Mouse (Mus musculus) CD4-positive, CD25-positive, alpha-beta regulatory T cell, adult 4 months (primary cell): Measurements from ENCODE around the gene Shkbp1. TPM values are rescaled to one million over a fixed set of nuclear protein-coding genes. Genes with fewer than 3 reads are reported as not detected.

ENCODE experiments used
- ATAC-seq: one replicate; pipeline ENCODE4 v1.8.0; 2017
- polyA plus RNA-seq, 2 experiments: library from polyadenylated mRNA; unstranded; fragments of 100-300 nt; shearing (Covaris generic); gene quantifications; one replicate each; pipeline ENCODE4 v1.2.1; 2017

Shkbp1 gene
- polyA plus RNA-seq, 2 experiments from 2014 or later = 49.2 to 76.0 TPM

DNA sequence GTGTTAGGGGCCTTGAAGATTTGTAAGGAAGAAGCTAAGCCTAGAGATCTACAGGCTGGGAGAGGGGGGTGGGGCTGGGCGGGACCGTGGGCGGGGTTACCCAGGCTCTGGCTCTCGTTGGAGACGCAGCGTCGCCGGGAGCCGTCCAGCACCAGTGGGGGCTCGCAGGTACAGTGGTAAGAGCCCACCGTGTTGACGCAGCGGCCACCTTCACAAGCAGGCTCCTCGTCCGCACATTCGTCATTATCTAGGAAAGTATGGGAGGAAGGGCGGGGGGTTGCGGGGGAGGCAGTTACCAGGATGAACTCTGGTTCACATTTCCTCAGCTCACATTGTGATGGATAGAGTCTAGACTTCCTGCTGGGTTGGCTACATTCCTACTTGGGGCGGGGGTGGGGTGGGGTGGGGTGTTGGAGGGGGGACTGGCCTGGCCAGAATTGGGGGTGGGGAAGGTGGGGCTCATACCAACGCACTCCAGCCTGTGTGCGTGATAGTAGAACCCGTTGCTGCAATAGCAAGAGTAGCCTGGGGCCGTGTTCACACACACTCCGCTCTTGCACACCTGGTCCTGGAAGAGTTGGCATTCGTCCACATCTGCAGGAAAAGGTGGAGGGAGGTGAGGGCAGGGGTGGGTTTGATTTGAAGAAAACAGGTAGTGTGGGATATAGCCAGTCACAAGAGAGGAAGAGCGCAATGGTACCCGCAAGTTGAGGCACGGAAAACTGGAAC lies 46.8 kb downstream of the Shkbp1 start:
- ATAC-seq = no peak

DNA sequence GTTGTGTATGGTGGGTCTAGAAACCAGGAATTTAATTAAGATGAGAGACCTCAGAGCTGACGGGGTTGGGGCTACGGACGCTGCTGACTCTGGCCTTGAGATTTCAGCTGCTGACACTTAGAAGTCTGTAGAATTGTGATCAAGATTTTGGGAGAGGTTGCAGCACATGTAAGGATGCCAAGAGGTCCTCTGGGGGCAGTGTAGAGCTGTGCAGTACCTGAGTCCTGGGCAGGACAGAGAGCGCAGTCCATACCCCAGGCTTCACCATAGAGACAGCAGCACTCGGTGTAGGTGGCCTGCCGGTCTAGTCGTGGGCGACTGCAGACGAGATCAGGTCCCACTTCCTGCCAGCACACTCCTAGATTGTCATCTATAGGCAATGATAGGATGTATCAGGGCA lies 48.3 kb downstream of the Shkbp1 start:
- no peak for ATAC-seq

DNA sequence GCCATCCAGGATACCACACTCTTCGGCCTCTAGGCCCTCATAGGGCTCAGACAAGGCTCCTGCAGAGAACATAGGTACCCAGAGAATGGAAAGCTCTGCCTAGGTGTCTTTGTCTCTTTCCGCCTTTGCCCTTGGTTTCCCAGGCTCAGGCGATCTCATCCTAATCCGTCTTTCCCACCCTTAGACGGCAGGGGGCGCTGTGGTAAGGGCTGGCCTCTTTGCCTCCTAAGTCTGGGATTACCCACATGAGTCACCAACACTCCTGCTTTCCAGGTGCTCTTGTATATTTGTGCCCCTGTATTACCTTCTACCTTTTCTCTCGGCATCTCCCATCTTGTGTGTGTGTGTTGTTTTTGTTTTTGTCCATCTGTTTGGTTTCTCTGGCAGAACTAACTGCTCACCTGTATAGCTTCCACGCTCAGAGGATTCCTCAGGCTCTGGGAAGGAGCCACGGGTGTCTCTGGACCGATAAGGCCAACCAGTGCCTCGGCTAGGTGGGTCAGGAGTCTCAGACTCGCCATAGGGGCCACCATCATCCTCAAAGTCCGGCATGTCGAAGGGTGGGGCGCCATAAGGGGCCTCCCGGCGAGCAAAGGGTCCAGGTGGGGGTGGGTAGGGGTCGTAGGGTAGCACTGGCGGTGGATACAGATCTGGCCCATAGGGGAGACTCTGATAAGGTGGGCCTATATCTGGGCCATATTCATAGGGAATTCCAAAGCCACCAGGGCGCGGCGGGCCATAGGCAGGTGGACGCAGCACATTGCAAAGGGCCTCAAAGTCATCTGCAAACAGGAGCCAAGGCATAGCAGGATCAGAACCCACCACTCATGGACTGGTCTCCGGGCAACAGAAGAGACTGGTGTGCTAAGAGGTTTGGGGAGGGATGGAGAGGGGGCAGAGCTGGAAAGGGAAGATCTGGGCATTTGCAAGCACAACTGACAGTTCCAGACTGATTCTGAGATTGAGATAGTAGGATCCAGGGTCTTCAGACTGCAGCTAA lies 49.4 kb downstream of the Shkbp1 start:
- no peak for ATAC-seq

DNA sequence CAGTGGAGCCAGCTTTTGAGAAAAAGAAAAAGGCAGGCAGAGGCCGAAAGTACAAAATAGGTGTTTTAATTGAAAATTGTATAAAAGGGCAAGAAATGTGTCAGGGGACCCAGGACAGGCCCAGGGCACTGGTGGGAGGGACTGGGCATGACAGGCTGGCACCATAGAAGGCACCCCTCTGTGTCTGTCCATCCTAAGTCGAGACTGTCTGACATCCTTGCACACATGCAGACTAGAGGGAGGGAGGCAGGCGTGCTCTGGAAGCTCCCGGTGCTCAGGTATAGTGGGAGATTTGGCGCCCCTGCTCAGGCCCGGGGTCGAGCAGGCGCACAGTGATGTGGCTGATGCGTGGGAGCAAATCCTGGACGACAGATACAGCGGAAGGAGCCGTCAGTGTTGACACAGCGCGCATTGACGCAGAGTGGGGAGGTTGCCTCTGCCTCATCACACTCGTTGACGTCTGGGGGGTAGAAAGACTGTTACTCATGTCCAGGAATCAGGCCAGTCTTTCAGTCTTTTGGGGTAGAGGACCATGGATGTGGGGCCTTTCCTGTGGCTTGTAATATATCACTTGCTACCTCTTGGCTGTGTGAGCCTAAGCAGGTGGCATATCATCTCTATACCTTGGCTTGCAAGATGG lies 50.6 kb downstream of the Shkbp1 start:
- no peak for ATAC-seq

DNA sequence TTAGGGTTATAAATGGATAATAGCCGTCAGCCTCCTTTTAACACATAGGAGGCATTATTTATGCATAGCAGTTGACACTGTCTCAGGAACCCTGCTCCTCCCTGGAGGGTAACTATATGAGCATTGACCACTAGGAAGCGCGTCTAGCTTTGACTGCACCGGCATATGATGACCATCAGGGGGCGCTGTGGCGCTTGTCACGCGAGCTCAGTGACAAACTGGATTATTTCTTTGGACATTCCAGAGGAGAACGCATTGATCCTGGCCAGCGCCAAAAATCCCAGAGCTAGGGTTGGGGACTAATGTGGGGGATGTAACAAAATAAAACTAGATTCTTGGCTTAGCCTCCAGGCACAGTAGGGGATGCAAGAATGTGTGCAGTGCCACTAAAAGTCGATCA lies 53.6 kb downstream of the Shkbp1 start:
- ATAC-seq = peak; percentile 43

DNA sequence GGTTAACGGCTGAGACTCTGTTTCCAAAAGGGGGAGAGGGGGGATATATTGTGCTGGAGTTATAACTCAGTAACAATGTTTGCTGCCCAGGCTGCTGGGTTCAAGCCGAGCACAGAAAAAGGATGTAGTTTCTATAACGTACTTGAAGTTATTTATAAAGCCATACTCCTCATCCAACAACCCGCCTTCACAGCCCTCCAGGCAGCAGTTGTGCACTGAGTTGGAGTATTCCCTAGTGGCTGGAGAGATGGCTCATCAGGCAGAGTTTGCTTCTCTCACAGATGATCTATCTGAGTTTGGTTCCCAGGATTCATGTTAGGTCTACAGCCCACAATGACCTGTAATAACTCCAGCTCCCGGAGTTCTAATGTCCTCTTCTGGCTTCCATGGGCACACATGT lies 55.0 kb downstream of the Shkbp1 start:
- ATAC-seq = no peak

DNA sequence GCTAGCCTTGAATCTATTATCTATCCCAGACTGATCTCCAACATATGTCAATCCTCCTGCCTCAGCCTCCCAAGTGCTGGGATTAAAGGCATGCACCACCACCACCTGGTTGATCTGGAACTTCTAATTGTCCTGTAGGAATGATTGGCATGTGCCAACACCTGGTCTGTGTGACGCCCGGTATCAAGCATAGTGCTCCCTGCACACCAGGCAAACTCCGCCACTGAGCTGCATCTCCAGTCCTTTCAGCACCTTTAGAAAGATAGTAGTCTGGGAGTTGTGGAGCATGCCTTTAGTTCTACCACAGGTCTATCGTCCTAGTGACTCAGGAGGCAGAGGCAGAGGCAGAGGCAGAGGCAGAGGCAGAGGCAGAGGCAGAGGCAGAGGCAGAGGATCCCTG lies 55.5 kb downstream of the Shkbp1 start:
- no peak for ATAC-seq

DNA sequence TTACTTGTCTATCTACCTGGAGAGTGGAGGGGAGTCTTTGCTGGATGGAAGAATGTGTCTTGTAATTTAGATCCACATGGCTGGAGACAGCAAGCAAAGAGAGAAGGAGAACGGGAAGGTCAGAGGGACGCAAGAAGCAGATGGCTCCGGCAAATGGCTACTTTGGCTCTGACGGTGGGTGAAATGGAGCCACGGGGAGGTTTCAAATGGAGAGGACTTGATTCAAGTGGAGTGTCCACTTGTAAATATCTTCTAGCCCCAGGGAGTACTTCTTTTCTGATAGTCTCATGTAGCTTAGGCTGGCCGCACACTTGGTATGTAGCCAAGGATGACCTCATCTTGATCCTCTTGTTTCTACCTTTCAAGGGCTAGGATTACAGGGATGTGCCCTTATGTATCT lies 57.0 kb downstream of the Shkbp1 start:
- ATAC-seq = no peak

DNA sequence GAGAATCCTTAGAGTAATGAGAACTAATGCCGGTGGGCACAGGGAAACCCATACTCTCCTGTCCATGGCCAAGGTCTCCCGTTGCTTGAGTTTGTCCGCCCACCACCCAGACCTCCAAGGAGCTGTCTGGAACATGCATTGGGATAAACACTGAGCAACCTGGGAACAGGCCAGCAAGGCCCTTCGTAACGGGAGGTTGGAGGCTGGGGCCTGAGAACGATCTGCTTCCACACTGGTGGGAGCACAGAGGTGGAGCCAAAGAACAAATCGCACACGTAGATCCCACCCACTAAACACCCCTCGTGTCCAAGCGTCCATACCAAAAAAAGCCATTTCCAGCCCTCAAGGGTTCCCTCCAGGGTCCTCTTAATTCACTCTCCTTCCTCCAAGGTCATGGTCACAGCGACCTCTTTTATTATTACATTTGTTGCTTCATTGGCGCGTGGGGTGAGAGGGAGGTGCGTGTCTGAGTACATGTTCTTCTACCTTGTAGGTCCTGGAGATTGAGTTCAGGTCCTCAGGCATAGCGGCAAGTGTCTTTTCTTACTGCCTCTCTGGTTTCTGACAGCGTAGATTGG lies 57.7 kb downstream of the Shkbp1 start:
- no peak for ATAC-seq

DNA sequence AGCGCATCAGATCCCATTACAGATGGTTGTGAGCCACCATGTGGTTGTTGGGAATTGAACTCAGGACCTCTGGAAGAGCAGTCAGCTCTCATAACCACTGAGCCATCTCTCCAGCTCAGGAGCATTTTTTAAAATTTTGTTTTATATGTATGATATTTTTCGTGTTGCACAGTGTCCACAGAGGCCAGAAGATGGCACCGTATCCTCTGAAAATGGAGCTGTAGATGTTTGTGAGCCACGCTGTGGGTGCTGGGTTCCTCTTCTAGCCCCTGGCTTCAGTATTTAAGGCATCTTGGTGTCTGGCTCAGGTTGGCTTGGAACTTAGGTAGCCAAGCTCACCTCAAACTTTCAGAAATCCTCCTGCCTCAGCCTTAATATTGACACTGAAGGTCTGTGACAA lies 59.3 kb downstream of the Shkbp1 start:
- no peak for ATAC-seq

DNA sequence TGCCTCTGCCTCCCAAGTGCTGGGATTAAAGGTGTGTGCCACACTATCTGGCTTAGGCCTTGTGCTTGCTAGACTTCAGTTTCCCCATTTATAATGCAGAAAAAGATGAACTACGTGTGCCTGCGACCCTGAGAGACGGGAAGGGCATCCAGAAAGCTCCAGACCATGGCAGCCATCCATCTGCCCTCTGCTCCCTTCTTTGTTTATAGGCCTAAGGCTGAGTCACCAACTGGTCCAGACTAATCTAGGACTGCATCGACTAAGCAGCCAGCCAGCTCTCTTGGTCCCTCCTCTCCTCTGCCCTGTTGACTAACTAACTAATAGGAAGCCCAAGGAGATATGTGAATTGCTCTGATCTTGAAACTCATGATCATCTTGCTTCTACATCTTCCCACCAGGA lies 59.9 kb downstream of the Shkbp1 start:
- no peak for ATAC-seq

Other genes with a start within 250 kb of the Shkbp1 start
- gene Cyp2f2, start 236.1 kb downstream of the Shkbp1 start, polyA plus RNA-seq = not detected
- gene Cyp2t4, start 202.3 kb downstream of the Shkbp1 start, polyA plus RNA-seq = under 1 TPM in 1 of 2 experiments, not detected in 1; 0.78 TPM
- gene Egln2, start 189.2 kb downstream of the Shkbp1 start, polyA plus RNA-seq = 10 to 100 TPM; 16.8 to 16.9 TPM
- 100 to 1,000 TPM; 118 to 144 TPM for gene Rab4b, start 177.1 kb downstream of the Shkbp1 start, polyA plus RNA-seq
- gene Gm21983, start 174.9 kb downstream of the Shkbp1 start, polyA plus RNA-seq = not detected
- gene Mia, start 174.9 kb downstream of the Shkbp1 start, polyA plus RNA-seq = under 1 TPM in 1 of 2 experiments, not detected in 1; 0.52 TPM
- gene BC024978, start 160.2 kb downstream of the Shkbp1 start, polyA plus RNA-seq = 1 to 10 TPM; 3.8 to 6.0 TPM
- gene Snrpa, start 159.7 kb downstream of the Shkbp1 start, polyA plus RNA-seq = 10 to 100 TPM; 60.9 to 76.3 TPM
- gene Itpkc, start 127.4 kb downstream of the Shkbp1 start, polyA plus RNA-seq = 1 to 10 TPM; 1.9 to 2.5 TPM
- 10 to 100 TPM in 1 of 2 experiments, 1 to 10 TPM in 1; 8.7 to 10.8 TPM for gene Coq8b, start 123.0 kb downstream of the Shkbp1 start, polyA plus RNA-seq
- gene Numbl, start 97.6 kb downstream of the Shkbp1 start, polyA plus RNA-seq = under 1 TPM; 0.11 to 0.25 TPM
- gene Ltbp4, start 18.3 kb downstream of the Shkbp1 start, polyA plus RNA-seq = 1 to 10 TPM in 1 of 2 experiments, under 1 TPM in 1; 0.77 to 2.0 TPM
- gene Gm20479, start 1.4 kb upstream of the Shkbp1 start, polyA plus RNA-seq = not detected
- under 1 TPM; 0.28 to 0.32 TPM for gene Sptbn4, start 91.7 kb upstream of the Shkbp1 start, polyA plus RNA-seq
- 10 to 100 TPM; 14.1 to 19.9 TPM for gene Blvrb, start 92.0 kb upstream of the Shkbp1 start, polyA plus RNA-seq
- gene Sertad3, start 117.7 kb upstream of the Shkbp1 start, polyA plus RNA-seq = 10 to 100 TPM; 50.9 to 60.1 TPM
- gene Sertad1, start 130.9 kb upstream of the Shkbp1 start, polyA plus RNA-seq = 10 to 100 TPM; 46.0 to 51.9 TPM
- gene Prx, start 143.3 kb upstream of the Shkbp1 start, polyA plus RNA-seq = under 1 TPM; 0.22 to 0.62 TPM
- gene Hipk4, start 167.2 kb upstream of the Shkbp1 start, polyA plus RNA-seq = under 1 TPM in 1 of 2 experiments, not detected in 1; 0.28 TPM
- 100 to 1,000 TPM; 191 to 306 TPM for gene Pld3, start 197.2 kb upstream of the Shkbp1 start, polyA plus RNA-seq
- 10 to 100 TPM; 15.0 to 25.3 TPM for gene 2310022A10Rik, start 197.2 kb upstream of the Shkbp1 start, polyA plus RNA-seq
- gene Akt2, start 235.5 kb upstream of the Shkbp1 start, polyA plus RNA-seq = 10 to 100 TPM; 39.2 to 57.3 TPM